Mouse (Mus musculus) liver, embryonic 14 days (tissue): Measurements from ENCODE around the gene Ppp1r27. TPM values are rescaled to one million over a fixed set of nuclear protein-coding genes. Genes with fewer than 3 reads are reported as not detected.

Experiments used
- polyA plus RNA-seq: library from polyadenylated mRNA; depleted of rRNA; stranded (reverse); fragments of >200 nt; gene quantifications from 2 replicates; pipeline ENCODE4 v1.2.3, GENCODE M21; 2012; rRNA removed

Ppp1r27 gene
- 0.14 TPM in 1 of 2 replicates, not detected in the other for polyA plus RNA-seq

GRCm38 (mm10) chr11:120550810-120551440 lies at the start of gene Ppp1r27:
TSS of gene Ppp1r27 (minus strand) at chr11:120551132.

GRCm38 (mm10) chr11:120598283-120598989 lies 47.5 kb upstream of the Ppp1r27 start, which contains the start of the genes Alyref and Anapc11:
TSS of gene Alyref (minus strand) at chr11:120598365.
TSS of gene Anapc11 (plus strand) at chr11:120598421.

GRCm38 (mm10) chr11:120581490-120582267 lies 30.7 kb upstream of the Ppp1r27 start, which contains the start of gene Arhgdia:
TSS of gene Arhgdia (minus strand) at chr11:120581624.

GRCm38 (mm10) chr11:120572752-120573584 lies 22.0 kb upstream of the Ppp1r27 start, which contains the start of gene P4hb:
TSS of gene P4hb (minus strand) at chr11:120573253.

GRCm38 (mm10) chr11:120549168-120549945 lies 1.6 kb downstream of the Ppp1r27 start, which contains the start of gene Mcrip1:
TSS of gene Mcrip1 (minus strand) at chr11:120549727.

GRCm38 (mm10) chr11:120530085-120530964 lies 20.6 kb downstream of the Ppp1r27 start, which contains the start of gene Gcgr:
TSS of gene Gcgr (plus strand) at chr11:120530699.

Other genes starting within 250 kb of the Ppp1r27 start
- 238 and 303 TPM in 2 replicates for gene Actg1, start 202.6 kb downstream of the Ppp1r27 start, polyA plus RNA-seq
- 0.03 TPM in 1 of 2 replicates, not detected in the other for gene Fscn2, start 189.6 kb downstream of the Ppp1r27 start, polyA plus RNA-seq
- 5.3 and 5.7 TPM in 2 replicates for gene Faap100, start 172.4 kb downstream of the Ppp1r27 start, polyA plus RNA-seq
- gene Nploc4, start 113.4 kb downstream of the Ppp1r27 start, polyA plus RNA-seq, result 18.5 and 22.6 TPM in 2 replicates
- gene Tspan10, start 108.5 kb downstream of the Ppp1r27 start, polyA plus RNA-seq, result 0.03 TPM in 1 of 2 replicates, not detected in the other
- gene Pde6g, start 97.6 kb downstream of the Ppp1r27 start, polyA plus RNA-seq, result 0.22 and 0.25 TPM in 2 replicates
- 4.2 and 5.3 TPM in 2 replicates for gene Oxld1, start 93.1 kb downstream of the Ppp1r27 start, polyA plus RNA-seq
- 15.5 and 17.7 TPM in 2 replicates for gene Ccdc137, start 93.0 kb downstream of the Ppp1r27 start, polyA plus RNA-seq
- 8.3 and 11.6 TPM in 2 replicates for gene Arl16, start 83.5 kb downstream of the Ppp1r27 start, polyA plus RNA-seq
- gene Mrpl12, start 66.5 kb downstream of the Ppp1r27 start, polyA plus RNA-seq, result 77.5 and 86.5 TPM in 2 replicates
- gene Slc25a10, start 59.3 kb downstream of the Ppp1r27 start, polyA plus RNA-seq, result 27.2 and 31.8 TPM in 2 replicates
- 16.1 and 19.1 TPM in 2 replicates for gene Gcgr, start 20.4 kb downstream of the Ppp1r27 start, polyA plus RNA-seq
- 25.4 and 28.5 TPM in 2 replicates for gene Mcrip1, start 1.4 kb downstream of the Ppp1r27 start, polyA plus RNA-seq
- gene P4hb, start 22.1 kb upstream of the Ppp1r27 start, polyA plus RNA-seq, result 239 and 240 TPM in 2 replicates
- gene Arhgdia, start 30.5 kb upstream of the Ppp1r27 start, polyA plus RNA-seq, result 151 and 168 TPM in 2 replicates
- gene Alyref, start 47.2 kb upstream of the Ppp1r27 start, polyA plus RNA-seq, result 112 and 119 TPM in 2 replicates
- 49.9 and 56.0 TPM in 2 replicates for gene Anapc11, start 47.3 kb upstream of the Ppp1r27 start, polyA plus RNA-seq
- 4.6 and 5.4 TPM in 2 replicates for gene Npb, start 57.3 kb upstream of the Ppp1r27 start, polyA plus RNA-seq
- gene Pcyt2, start 66.8 kb upstream of the Ppp1r27 start, polyA plus RNA-seq, result 113 and 125 TPM in 2 replicates
- gene Sirt7, start 74.1 kb upstream of the Ppp1r27 start, polyA plus RNA-seq, result 27.4 and 30.1 TPM in 2 replicates
- gene Mafg, start 82.5 kb upstream of the Ppp1r27 start, polyA plus RNA-seq, result 25.1 and 29.7 TPM in 2 replicates
- 4.4 and 4.5 TPM in 2 replicates for gene Pycr1, start 92.6 kb upstream of the Ppp1r27 start, polyA plus RNA-seq
- gene Myadml2, start 97.0 kb upstream of the Ppp1r27 start, polyA plus RNA-seq, result 0.14 and 0.28 TPM in 2 replicates
- gene Notum, start 110.0 kb upstream of the Ppp1r27 start, polyA plus RNA-seq, result 0.22 and 0.43 TPM in 2 replicates
- 16.8 and 20.5 TPM in 2 replicates for gene Aspscr1, start 121.8 kb upstream of the Ppp1r27 start, polyA plus RNA-seq
- 61.2 and 66.5 TPM in 2 replicates for gene Cenpx, start 162.6 kb upstream of the Ppp1r27 start, polyA plus RNA-seq
- gene Lrrc45, start 162.8 kb upstream of the Ppp1r27 start, polyA plus RNA-seq, result 8.6 and 8.7 TPM in 2 replicates
- gene Rac3, start 170.3 kb upstream of the Ppp1r27 start, polyA plus RNA-seq, result 1.3 and 1.4 TPM in 2 replicates
- gene Dcxr, start 176.1 kb upstream of the Ppp1r27 start, polyA plus RNA-seq, result 9.4 and 10.1 TPM in 2 replicates
- gene Cbr2, start 181.0 kb upstream of the Ppp1r27 start, polyA plus RNA-seq, result 0.16 TPM in 1 of 2 replicates, not detected in the other
- gene Hmga1b, start 211.7 kb upstream of the Ppp1r27 start, polyA plus RNA-seq, result 2.8 and 3.7 TPM in 2 replicates
- gene Rfng, start 233.1 kb upstream of the Ppp1r27 start, polyA plus RNA-seq, result 6.9 and 8.6 TPM in 2 replicates
- gene Gps1, start 233.1 kb upstream of the Ppp1r27 start, polyA plus RNA-seq, result 61.2 and 70.7 TPM in 2 replicates
- gene Dus1l, start 245.3 kb upstream of the Ppp1r27 start, polyA plus RNA-seq, result 30.8 and 33.4 TPM in 2 replicates